Mouse (Mus musculus): ENCODE data around the gene Gtf2e1.
A peak's percentile ranks its signal among the peaks of the same experiment; 100 is the strongest.

Gtf2e1 gene

GRCm38 (mm10) chr16:37546312-37546711 is 6.7 kb upstream of the Gtf2e1 start:
- DNase-seq (ENCODE audit: low spot score in 2 of 2): no peak

- no peak for DNase-seq (ENCODE audit: low spot score in 2 of 2)
Observed at GRCm38 (mm10) chr16:37540776-37541175, 1.2 kb upstream of the Gtf2e1 start.

GRCm38 (mm10) chr16:37539240-37539610 is 364 bp downstream of the Gtf2e1 start:
- no peak for DNase-seq (ENCODE audit: low spot score in 2 of 2)

- no peak for DNase-seq (ENCODE audit: low spot score in 2 of 2)
Observed at GRCm38 (mm10) chr16:37533369-37534068, 6.1 kb downstream of the Gtf2e1 start.

- DNase-seq (ENCODE audit: low spot score in 2 of 2): no peak
Observed at GRCm38 (mm10) chr16:37532046-37532445, 7.5 kb downstream of the Gtf2e1 start.

- no peak for DNase-seq (ENCODE audit: low spot score in 2 of 2)
Observed at GRCm38 (mm10) chr16:37530170-37530569, 9.4 kb downstream of the Gtf2e1 start.

GRCm38 (mm10) chr16:37526688-37527223 is 12.8 kb downstream of the Gtf2e1 start:
- no peak for DNase-seq (ENCODE audit: low spot score in 2 of 2)

GRCm38 (mm10) chr16:37525121-37525520 is 14.5 kb downstream of the Gtf2e1 start:
- no peak for DNase-seq (ENCODE audit: low spot score in 2 of 2)

GRCm38 (mm10) chr16:37522100-37522697 is 17.4 kb downstream of the Gtf2e1 start:
- DNase-seq (ENCODE audit: low spot score in 2 of 2): no peak

- DNase-seq (ENCODE audit: low spot score in 2 of 2): no peak
Observed at GRCm38 (mm10) chr16:37520190-37521040, 19.2 kb downstream of the Gtf2e1 start.

GRCm38 (mm10) chr16:37519721-37520120 is 19.9 kb downstream of the Gtf2e1 start:
- no peak for DNase-seq (ENCODE audit: low spot score in 2 of 2)

GRCm38 (mm10) chr16:37518662-37519061 is 20.9 kb downstream of the Gtf2e1 start:
- no peak for DNase-seq (ENCODE audit: low spot score in 2 of 2)

- no peak for DNase-seq (ENCODE audit: low spot score in 2 of 2)
Observed at GRCm38 (mm10) chr16:37517596-37518211, 21.9 kb downstream of the Gtf2e1 start.

- DNase-seq (ENCODE audit: low spot score in 2 of 2): no peak
Observed at GRCm38 (mm10) chr16:37516376-37516993, 23.1 kb downstream of the Gtf2e1 start.

- no peak for DNase-seq (ENCODE audit: low spot score in 2 of 2)
Observed at GRCm38 (mm10) chr16:37514644-37515043, 24.9 kb downstream of the Gtf2e1 start.

GRCm38 (mm10) chr16:37511489-37511888 is 28.1 kb downstream of the Gtf2e1 start:
- DNase-seq (ENCODE audit: low spot score in 2 of 2): no peak

- no peak for DNase-seq (ENCODE audit: low spot score in 2 of 2)
Observed at GRCm38 (mm10) chr16:37506751-37507150, 32.8 kb downstream of the Gtf2e1 start.

GRCm38 (mm10) chr16:37504517-37504916 is 35.1 kb downstream of the Gtf2e1 start:
- DNase-seq (ENCODE audit: low spot score in 2 of 2): no peak

- no peak for DNase-seq (ENCODE audit: low spot score in 2 of 2)
Observed at GRCm38 (mm10) chr16:37498581-37498980, 41.0 kb downstream of the Gtf2e1 start.

- DNase-seq (ENCODE audit: low spot score in 2 of 2): peak in 1 of 2 experiments; percentile 33
Observed at GRCm38 (mm10) chr16:37495017-37495416, 44.6 kb downstream of the Gtf2e1 start.

GRCm38 (mm10) chr16:37486826-37487612 is 52.6 kb downstream of the Gtf2e1 start:
- DNase-seq (ENCODE audit: low spot score in 2 of 2): no peak
